Mouse (Mus musculus) embryonic facial prominence, embryonic 11.5 days (tissue): ENCODE data around the gene Gle1. TPM values are rescaled to one million over a fixed set of nuclear protein-coding genes. Genes with fewer than 3 reads are reported as not detected.
A peak's percentile ranks its signal among the peaks of the same experiment; 100 is the strongest.
"Not testable (repeated sequence)": the region's sequence is repeated elsewhere in the genome, so short reads cannot be mapped to it uniquely, and the experiment has no call there.

Source experiments
- ATAC-seq: fragments of 200-750 bp; cut with Nextera tagmentation; replicated peaks from 2 replicates; pipeline ENCODE4 v1.8.0; 2017; ENCODE audit warnings: low read depth; ENCODE audit not compliant: insufficient number of reproducible peaks, low FRiP score, low TSS enrichment
- DNase-seq: peaks from one replicate; pipeline ENCODE4 v3.0.0-alpha.2; 2015; ENCODE audit warnings: low spot score
- H3K27ac ChIP-seq: fragments of 300-500 bp; sonication (generic); replicated peaks from 2 replicates; pipeline ENCODE4 v1.5.1; 2014; ENCODE audit warnings: mild to moderate bottlenecking, low read depth, low read length, control low read depth
- H3K27me3 ChIP-seq: fragments of 300-500 bp; sonication (generic); 2 replicates; pipeline ENCODE4 v1.6.1; 2014; ENCODE audit warnings: mild to moderate bottlenecking, low read length, moderate library complexity, mixed read lengths; ENCODE audit not compliant: control insufficient read depth, insufficient read depth
- H3K36me3 ChIP-seq: fragments of 300-500 bp; sonication (generic); replicated peaks from 2 replicates; pipeline ENCODE4 v1.6.1; 2014; ENCODE audit warnings: low read depth, mild to moderate bottlenecking, low read length, moderate library complexity, mixed read lengths; ENCODE audit not compliant: control insufficient read depth, insufficient read depth
- H3K4me1 ChIP-seq: fragments of 300-500 bp; sonication (generic); 2 replicates; pipeline ENCODE4 v1.6.1; 2014; ENCODE audit warnings: low read length, mixed read lengths; ENCODE audit not compliant: control insufficient read depth, insufficient read depth
- H3K4me2 ChIP-seq: fragments of 300-500 bp; sonication (generic); 2 replicates; pipeline ENCODE4 v1.6.1; 2014; ENCODE audit warnings: low read depth, mild to moderate bottlenecking, control low read depth, low read length, moderate library complexity
- H3K4me3 ChIP-seq: fragments of 300-500 bp; sonication (generic); 2 replicates; pipeline ENCODE4 v1.5.1; 2014; ENCODE audit warnings: low read depth, low read length, control low read depth
- H3K9ac ChIP-seq: fragments of 300-500 bp; sonication (generic); replicated peaks from 2 replicates; pipeline ENCODE4 v1.6.1; 2014; ENCODE audit warnings: mild to moderate bottlenecking, control low read depth, low read length
- H3K9me3 ChIP-seq: fragments of 300-500 bp; sonication (generic); replicated peaks from 2 replicates; pipeline ENCODE4 v1.6.1; 2016; ENCODE audit warnings: mild to moderate bottlenecking, low read length, inconsistent platforms, mixed read lengths; ENCODE audit not compliant: control insufficient read depth
- WGBS: fragments of 180-500 bp; shearing (Covaris S2); extraction: QIAGEN DNeasy Blood & Tissue Kit; methylation state at CpG from one replicate; pipeline ENCODE4 v1.1.7; 2014; 5-methylcytosine and 5-hydroxymethylcytosine counted together
- polyA plus RNA-seq: library from polyadenylated mRNA; unstranded; fragments of >200 nt; fragmentation: Nextera tagmentation; extraction: Ambion mirVana; gene quantifications from 2 replicates; pipeline ENCODE4 v1.2.1, GENCODE M21; 2014

Gene Gle1
- polyA plus RNA-seq: 56.8 and 57.7 TPM in 2 replicates

DNA sequence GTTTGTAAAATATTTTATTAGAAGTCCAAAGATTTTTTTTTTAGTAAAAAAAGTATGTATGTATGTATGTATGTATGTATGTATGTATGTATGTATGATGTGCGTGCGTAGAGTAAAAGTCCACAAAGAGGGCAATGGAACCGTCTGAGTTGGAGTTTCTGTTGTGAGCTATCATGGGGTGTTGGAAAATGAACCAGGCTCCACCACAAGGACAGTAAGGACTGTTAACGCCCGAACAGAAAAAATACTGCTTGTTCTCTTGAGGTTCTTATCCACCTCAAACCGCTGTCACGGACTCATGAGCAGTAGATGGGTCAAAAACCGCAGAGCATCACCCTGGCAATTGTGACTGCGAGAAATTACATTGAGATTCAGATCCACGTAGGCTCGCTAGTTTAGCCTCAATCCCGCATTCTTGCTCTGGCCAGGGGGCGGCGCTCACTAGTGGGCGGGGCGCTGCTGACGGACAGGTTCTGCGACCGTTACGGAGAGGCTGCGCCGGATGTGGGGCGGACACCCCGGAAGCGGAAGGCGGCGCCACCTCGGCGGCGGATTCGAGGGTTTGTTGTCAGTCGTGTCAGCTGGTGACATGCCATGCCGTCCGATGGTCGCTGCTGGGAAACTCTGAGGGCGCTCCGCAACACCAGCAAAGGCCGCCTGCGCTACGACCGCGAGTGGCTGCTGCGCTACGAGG, at the start of gene Gle1:
Gene Gle1, plus strand, starts transcription at position 521 of the 694 bp plus-strand sequence.
- WGBS: 4% methylated on average over 44 of the region's 44 CpGs
- H3K4me3 ChIP-seq: peak within 1 kb of the TSS; percentile 93
- H3K4me2 ChIP-seq: peak within 1 kb of the TSS; percentile 57
- H3K27ac ChIP-seq: no peak within 1 kb of the TSS; the same call in 1 of the 2 replicates
- H3K4me1 ChIP-seq: no peaks in the 10 kb centered on the region
- H3K9ac ChIP-seq: peak within 1 kb of the TSS; percentile 66
- ATAC-seq (peak; percentile 94), DNase-seq (peak; percentile 95)
- no peaks in the 10 kb centered on the region for H3K9me3 ChIP-seq
- no peaks in the 10 kb centered on the region; the same call in 1 of the 2 replicates for H3K36me3 ChIP-seq
- H3K27me3 ChIP-seq: no peaks in the 10 kb centered on the region

DNA sequence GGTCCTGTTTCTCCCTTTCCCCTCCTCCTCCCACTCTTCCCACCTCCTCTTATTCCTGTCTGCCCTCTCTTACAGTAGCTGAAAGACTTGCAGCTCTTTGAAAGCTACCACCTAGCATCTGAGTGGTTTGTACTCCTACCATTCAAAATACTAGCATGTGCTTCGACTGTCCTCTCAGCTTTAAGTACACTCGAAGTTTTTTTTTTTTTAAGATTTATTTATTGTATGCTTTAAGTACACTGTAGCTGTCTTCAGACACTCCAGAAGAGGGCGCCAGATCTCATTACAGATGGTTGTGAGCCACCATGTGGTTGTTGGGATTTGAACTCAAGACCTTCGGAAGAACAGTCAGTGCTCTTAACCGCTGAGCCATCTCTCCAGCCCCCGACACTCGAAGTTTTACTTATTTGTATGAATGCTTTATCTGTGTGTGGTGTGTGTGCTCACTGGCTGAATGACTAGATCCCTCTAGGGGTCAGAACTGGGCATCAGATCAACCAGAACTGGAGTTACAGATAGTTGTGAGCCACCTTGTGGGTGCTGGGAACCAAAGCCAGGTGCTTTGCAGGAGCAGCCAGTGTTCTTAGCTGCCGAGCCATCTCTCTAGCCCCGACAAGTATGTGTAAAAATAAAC, 48.5 kb upstream of the Gle1 start:
- ATAC-seq, H3K36me3 ChIP-seq, H3K27me3 ChIP-seq, H3K4me3 ChIP-seq, H3K4me1 ChIP-seq, DNase-seq, H3K9ac ChIP-seq, H3K9me3 ChIP-seq, H3K4me2 ChIP-seq, H3K27ac ChIP-seq: not testable (repeated sequence)
- WGBS: 83% methylated on average over 9 of the region's 9 CpGs

DNA sequence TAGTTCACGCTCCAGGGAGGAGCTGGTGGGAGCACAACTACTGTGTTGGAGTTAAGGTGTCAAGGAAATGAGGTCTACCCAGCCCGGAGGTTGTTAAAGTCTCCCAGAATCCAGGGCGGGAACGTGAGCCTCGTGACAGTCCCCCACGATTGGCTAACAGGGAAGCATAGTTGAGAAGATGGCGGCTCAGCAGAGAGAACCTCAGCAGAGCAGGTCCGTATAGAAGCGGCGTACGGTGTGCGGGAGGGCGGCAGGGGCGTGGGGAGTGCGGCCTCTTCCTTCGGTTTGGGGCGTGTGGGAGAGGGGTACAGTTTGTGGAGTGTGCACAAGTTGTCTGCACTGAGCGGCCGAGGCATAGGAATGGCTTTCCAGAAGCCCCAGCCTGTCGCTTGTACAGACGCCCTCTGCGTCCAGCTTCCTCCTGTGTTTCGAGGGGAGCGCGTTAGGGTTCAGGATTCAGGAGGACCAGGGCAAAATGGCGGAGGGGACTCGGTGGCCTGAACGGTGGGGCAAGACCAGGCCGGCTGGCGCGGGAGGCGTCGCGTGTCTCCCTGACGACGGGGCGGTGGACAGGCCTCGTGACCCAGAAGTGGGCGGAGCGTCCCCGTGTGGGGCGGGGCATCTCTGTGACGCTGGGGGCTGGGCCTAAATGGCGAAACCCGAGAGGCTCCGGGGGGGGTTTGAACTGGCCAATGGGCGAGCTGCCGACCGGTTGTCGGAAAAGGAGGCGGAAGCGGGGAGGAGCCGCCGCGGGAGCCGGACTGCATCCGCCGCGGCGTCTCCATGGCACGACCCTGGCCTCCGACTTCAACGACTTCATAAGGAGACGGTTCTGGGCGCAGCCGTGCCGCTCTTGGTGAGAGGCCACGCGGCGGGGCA, 45.9 kb upstream of the Gle1 start, which contains the start of gene Odf2:
Gene Odf2, plus strand, starts transcription at position 156 of the 879 bp plus-strand sequence.
- Histone ChIP-seq H3K9me3 (no peaks in the 10 kb centered on the region), H3K9ac (peak within 1 kb of the TSS; percentile 88), H3K27ac (peak within 1 kb of the TSS; percentile 78), H3K4me1 (peaks cover 5% of the 10 kb centered on the region; the same call in 1 of the 2 replicates), H3K27me3 (no peaks in the 10 kb centered on the region), H3K36me3 (no peaks in the 10 kb centered on the region; the same call in 1 of the 2 replicates), H3K4me3 (peak within 1 kb of the TSS; percentile 94), H3K4me2 (peak within 1 kb of the TSS; percentile 93)
- under 1% methylated on average over 70 of the region's 70 CpGs for WGBS
- peak; percentile 100 for DNase-seq
- peak; percentile 83 for ATAC-seq

DNA sequence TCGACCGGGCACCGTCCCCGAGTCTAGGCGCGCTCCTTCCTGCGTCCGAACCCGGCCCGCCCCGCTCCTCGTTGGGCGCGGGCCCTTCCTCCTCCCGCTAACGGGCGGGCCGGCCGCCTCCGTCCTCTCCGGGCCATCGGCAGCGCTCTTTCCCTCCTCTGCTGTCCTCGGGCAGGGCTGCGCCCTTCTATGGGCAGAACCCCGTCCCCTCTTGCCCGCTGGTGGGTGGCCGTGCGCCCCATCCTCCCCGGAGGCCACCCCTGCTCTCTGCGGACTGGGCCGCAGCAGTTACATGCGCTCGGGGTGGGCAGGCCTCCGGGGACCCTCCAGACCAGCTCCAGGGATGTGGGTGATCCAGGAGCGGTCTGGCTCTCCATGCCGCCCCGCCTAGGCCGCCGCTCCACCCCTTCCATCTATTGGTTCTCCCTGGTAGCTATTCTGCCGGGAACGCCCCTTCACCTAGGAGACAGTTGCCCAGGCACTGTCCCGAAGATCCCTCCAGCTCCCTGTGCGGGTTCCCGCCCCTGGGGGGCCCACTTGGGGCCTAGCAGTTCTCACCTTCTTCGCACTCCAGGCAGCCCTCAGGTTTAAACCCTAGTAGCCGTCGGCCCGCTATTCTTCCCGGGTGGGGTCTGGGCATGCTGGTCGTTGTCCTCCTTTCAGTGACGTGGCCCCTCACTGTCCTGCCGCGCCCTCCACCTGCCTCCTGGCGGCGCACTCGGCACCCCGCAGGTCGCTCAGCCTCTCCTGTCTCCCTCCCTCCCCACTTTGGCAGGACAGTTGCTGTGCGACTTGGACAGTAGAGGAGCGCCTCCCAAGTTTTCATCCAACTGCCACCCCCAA, 45.0 kb upstream of the Gle1 start:
- Histone ChIP-seq H3K9ac (peak overlapping the region; percentile 88), H3K4me3 (peak overlapping the region; percentile 94), H3K4me2 (peak overlapping the region; percentile 93), H3K36me3 (no peaks in the 10 kb centered on the region; the same call in 1 of the 2 replicates), H3K27ac (peak overlapping the region; percentile 78), H3K9me3 (no peaks in the 10 kb centered on the region), H3K27me3 (no peaks in the 10 kb centered on the region), H3K4me1 (peaks cover 5% of the 10 kb centered on the region; the same call in 1 of the 2 replicates)
- DNase-seq (peak; percentile 87), ATAC-seq (peak; percentile 93)
- under 1% methylated on average over 59 of the region's 61 CpGs for WGBS

DNA sequence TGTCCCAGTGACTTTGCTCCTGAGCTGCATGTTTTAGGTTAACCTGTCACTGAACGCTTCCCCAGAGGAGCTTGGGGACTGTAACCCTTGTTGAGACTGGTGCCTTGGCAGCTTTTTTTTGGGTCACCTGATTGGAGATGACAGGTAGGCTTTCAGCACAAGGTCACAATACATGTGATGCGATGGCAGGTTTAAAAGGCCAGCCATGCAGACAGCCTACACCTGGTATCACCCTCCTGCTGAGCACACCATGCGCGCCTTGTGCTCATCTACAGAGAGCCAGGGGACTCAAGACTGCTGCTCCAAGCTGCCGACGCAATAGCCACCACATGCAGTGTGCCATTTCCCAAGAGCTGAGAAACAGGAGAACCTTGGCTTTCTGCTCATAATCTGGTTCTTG, 43.5 kb upstream of the Gle1 start:
- no peaks in the 10 kb centered on the region; the same call in 1 of the 2 replicates for H3K36me3 ChIP-seq
- no peaks in the 10 kb centered on the region for H3K27me3 ChIP-seq
- no peak for DNase-seq

DNA sequence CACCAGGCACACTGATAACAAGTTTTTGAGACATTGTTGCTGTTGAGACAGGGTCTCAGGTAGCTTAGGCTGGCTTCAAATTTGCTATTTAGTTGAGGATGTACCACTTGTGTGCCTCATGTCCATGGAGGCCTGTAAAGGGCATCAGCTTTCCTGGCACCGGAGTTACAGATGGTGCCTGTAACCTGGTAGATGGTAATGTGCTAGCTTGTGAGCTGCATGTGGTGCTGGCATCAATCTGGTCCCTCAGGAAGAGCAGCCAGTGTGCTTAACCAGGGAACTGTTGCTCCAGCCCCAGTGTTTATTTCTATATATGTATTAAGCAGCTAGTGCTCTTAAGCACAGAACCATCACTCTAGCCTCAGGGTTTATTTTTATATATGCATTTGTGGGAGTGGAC, 39.2 kb upstream of the Gle1 start:
- no peak overlapping the region for H3K9ac ChIP-seq
- no peak overlapping the region for H3K4me3 ChIP-seq
- no peak overlapping the region for H3K4me2 ChIP-seq
- 97% methylated on average over 1 of the region's 1 CpGs for WGBS
- H3K27ac ChIP-seq: no peak overlapping the region
- H3K9me3 ChIP-seq: no peaks in the 10 kb centered on the region
- no peaks in the 10 kb centered on the region; the same call in 1 of the 2 replicates for H3K4me1 ChIP-seq
- ATAC-seq: no peak
- no peak for DNase-seq
- H3K36me3 ChIP-seq: no peaks in the 10 kb centered on the region; the same call in 1 of the 2 replicates
- no peaks in the 10 kb centered on the region for H3K27me3 ChIP-seq

More for the DNA sequence above, 43.5 kb upstream of the Gle1 start:
- no peak overlapping the region for H3K9ac ChIP-seq
- no peaks in the 10 kb centered on the region for H3K9me3 ChIP-seq
- H3K4me3 ChIP-seq: no peak overlapping the region
- H3K4me1 ChIP-seq: peaks cover 5% of the 10 kb centered on the region; the same call in 1 of the 2 replicates
- no peak overlapping the region for H3K27ac ChIP-seq
- H3K4me2 ChIP-seq: no peak overlapping the region
- ATAC-seq: no peak
- WGBS: 96% methylated on average over 6 of the region's 6 CpGs

DNA sequence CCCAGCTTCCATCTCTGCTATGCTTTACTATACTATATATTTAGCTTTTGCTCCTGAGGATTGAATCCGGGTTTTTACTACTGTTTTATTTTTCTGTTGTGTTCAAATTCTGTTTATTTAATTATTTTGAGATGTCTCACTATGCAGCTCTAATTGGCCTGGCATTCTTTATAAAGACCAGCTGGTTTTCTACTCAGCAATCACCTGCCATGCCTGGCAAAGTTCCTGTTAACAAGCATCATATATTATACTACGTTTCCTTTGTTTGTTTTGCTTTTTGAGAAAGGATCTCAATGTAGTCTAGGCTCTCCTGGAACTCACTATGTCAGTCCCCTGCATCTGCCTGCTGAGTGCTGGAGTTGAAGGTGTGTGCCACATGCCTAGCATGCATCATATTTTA, 37.9 kb upstream of the Gle1 start:
- no peak for DNase-seq
- 90% methylated on average over 2 of the region's 2 CpGs for WGBS
- Histone ChIP-seq H3K4me1 (no peaks in the 10 kb centered on the region), H3K27ac (no peak overlapping the region), H3K9me3 (no peaks in the 10 kb centered on the region), H3K4me2 (no peak overlapping the region), H3K36me3 (peaks cover 4% of the 10 kb centered on the region), H3K9ac (no peak overlapping the region; the same call in 1 of the 2 replicates), H3K4me3 (no peak overlapping the region), H3K27me3 (no peaks in the 10 kb centered on the region)
- no peak for ATAC-seq
